Mouse (Mus musculus) hindbrain, embryonic 16.5 days (tissue): ENCODE data around the gene Sept7. TPM values are rescaled to one million over a fixed set of nuclear protein-coding genes. Genes with fewer than 3 reads are reported as not detected.
"Not testable (repeated sequence)": the region's sequence is repeated elsewhere in the genome, so short reads cannot be mapped to it uniquely, and the experiment has no call there.

Source experiments
- ATAC-seq: fragments of 200-750 bp; cut with Nextera tagmentation; 2 replicates; pipeline ENCODE4 v1.8.0; 2017; ENCODE audit warnings: moderate TSS enrichment, moderate library complexity
- H3K27ac ChIP-seq: fragments of 300-500 bp; sonication (generic); 2 replicates; pipeline ENCODE4 v1.5.1; 2014; ENCODE audit warnings: low read depth, mild to moderate bottlenecking, control low read depth, low read length, moderate library complexity
- H3K27me3 ChIP-seq: fragments of 300-500 bp; sonication (generic); replicated peaks from 2 replicates; pipeline ENCODE4 v1.6.1; 2014; ENCODE audit warnings: low read length; ENCODE audit not compliant: control insufficient read depth, insufficient read depth
- H3K36me3 ChIP-seq: fragments of 300-500 bp; sonication (generic); 2 replicates; pipeline ENCODE4 v1.6.1; 2014; ENCODE audit warnings: mild to moderate bottlenecking, low read length, moderate library complexity, mixed read lengths; ENCODE audit not compliant: control insufficient read depth, insufficient read depth
- H3K4me1 ChIP-seq: fragments of 300-500 bp; sonication (generic); 2 replicates; pipeline ENCODE4 v1.6.1; 2014; ENCODE audit warnings: low read depth, low read length; ENCODE audit not compliant: control insufficient read depth, insufficient read depth
- H3K4me2 ChIP-seq: fragments of 300-500 bp; sonication (generic); 2 replicates; pipeline ENCODE4 v1.6.1; 2014; ENCODE audit warnings: mild to moderate bottlenecking, low read length, control low read depth, moderate library complexity
- H3K4me3 ChIP-seq: fragments of 300-500 bp; sonication (generic); 2 replicates; pipeline ENCODE4 v1.5.1; 2014; ENCODE audit warnings: mild to moderate bottlenecking, low read length, control low read depth, moderate library complexity
- H3K9ac ChIP-seq: fragments of 300-500 bp; sonication (generic); 2 replicates; pipeline ENCODE4 v1.6.1; 2014; ENCODE audit warnings: low read depth, mild to moderate bottlenecking, control low read depth, low read length, moderate library complexity
- H3K9me3 ChIP-seq: fragments of 300-500 bp; sonication (generic); 2 replicates; pipeline ENCODE4 v1.6.1; 2014; ENCODE audit warnings: mild to moderate bottlenecking, low read length, moderate library complexity; ENCODE audit not compliant: control insufficient read depth
- WGBS: fragments of 180-500 bp; shearing (Covaris S2); extraction: QIAGEN DNeasy Blood & Tissue Kit; methylation state at CpG from one replicate; pipeline ENCODE4 v1.1.7; 2014; 5-methylcytosine and 5-hydroxymethylcytosine counted together
- polyA plus RNA-seq: library from polyadenylated mRNA; unstranded; fragments of >200 nt; fragmentation: Nextera tagmentation; extraction: Ambion mirVana; gene quantifications from 2 replicates; pipeline ENCODE4 v1.2.1, GENCODE M21; 2015

Sept7 gene
- polyA plus RNA-seq, 1 experiment from 2014 or later: 264 TPM

DNA sequence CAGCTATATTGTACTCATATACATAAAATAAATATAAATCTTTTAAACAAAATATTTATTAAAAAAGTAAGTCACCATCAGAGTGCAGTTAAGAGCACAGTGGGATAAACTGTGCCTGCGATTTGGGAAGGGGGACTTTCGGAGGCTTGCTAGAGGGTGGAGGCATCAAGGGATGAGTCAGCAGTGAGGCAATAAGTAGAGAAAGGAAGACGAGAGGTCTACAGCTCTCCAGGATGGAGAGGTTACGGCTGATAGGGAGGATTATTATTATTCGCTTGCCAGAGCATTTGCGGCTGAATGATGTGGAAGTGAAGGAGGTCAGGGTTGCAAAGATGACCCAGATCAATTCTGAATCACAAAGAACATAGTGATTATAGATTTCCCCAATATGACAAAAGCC is 22.5 kb upstream of the Sept7 start:
- H3K27ac ChIP-seq: no peak overlapping the region
- H3K4me2 ChIP-seq: no peak overlapping the region
- H3K4me3 ChIP-seq: no peak overlapping the region
- no peaks in the 10 kb centered on the region for H3K4me1 ChIP-seq
- no peaks in the 10 kb centered on the region for H3K36me3 ChIP-seq
- no peak overlapping the region for H3K9ac ChIP-seq
- 86% methylated on average over 6 of the region's 6 CpGs for WGBS
- ATAC-seq: no peak
- H3K9me3 ChIP-seq: no peaks in the 10 kb centered on the region
- H3K27me3 ChIP-seq: no peaks in the 10 kb centered on the region

DNA sequence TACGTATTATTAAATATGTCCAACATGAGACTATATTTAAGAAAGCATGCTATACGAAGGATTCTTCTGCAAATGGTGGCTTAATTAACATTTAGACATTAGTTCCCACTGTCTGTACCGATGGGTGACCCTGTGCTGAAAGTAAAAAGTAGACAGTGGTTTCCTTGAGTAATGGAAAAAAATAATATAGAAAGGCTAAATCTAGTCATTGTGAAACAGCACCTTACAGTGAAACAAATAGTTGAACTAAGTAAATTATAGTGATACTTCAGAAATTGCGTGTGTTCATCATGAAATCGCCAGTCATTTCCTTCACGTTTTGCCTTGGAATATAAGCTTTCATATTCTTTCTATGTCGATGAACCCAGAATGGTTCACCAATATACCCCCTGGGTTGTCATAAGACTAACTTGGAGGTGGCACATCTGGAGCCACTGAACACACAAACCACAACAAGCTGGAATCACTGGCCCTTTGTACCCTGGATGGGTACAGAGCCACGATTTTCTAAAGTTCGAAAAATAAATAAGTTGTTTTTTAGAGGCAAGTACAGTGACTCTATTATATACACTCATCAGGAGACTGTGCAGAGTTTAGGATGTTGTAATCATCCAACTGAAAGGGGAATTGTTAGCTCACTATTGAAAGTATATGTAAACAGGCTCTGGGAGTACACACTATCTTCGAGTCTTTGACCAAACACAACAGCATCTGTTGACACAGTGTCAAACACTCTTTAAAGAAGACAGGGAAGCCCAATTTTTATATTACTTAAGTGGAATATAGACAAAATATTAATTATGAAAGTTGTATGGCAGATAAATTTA is 21.8 kb upstream of the Sept7 start:
- no peaks in the 10 kb centered on the region for H3K36me3 ChIP-seq
- WGBS: 87% methylated on average over 10 of the region's 10 CpGs
- ATAC-seq: no peak

DNA sequence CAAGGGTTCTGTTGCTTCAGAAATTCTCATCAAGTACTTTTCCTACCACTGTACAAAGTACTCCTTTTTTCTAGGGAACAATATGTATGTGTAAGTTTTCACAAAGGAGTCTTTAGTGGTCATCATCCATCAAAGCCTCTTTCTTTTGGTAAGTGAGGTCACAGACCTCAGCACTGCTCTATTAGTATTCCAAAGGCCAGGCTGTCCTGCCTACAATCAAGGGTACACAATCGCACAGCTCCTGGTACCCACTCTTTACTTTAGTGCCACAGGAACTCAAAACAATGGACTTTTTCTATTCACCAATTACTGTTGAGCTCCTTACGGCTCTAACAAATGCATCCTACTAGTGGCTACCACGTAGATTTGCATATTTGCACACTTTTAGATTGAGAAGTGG is 11.2 kb upstream of the Sept7 start:
- H3K27me3 ChIP-seq: no peaks in the 10 kb centered on the region
- H3K9me3 ChIP-seq: no peaks in the 10 kb centered on the region
- H3K4me3 ChIP-seq: no peak overlapping the region
- no peaks in the 10 kb centered on the region for H3K4me1 ChIP-seq
- no peak overlapping the region for H3K27ac ChIP-seq
- ATAC-seq: no peak
- no peaks in the 10 kb centered on the region for H3K36me3 ChIP-seq
- H3K4me2 ChIP-seq: no peak overlapping the region
- H3K9ac ChIP-seq: no peak overlapping the region
- 42% methylated on average over 3 of the region's 3 CpGs for WGBS

More for the DNA sequence above, 21.8 kb upstream of the Sept7 start:
- no peak overlapping the region for H3K4me3 ChIP-seq
- H3K4me1 ChIP-seq: no peaks in the 10 kb centered on the region
- no peaks in the 10 kb centered on the region for H3K9me3 ChIP-seq
- no peak overlapping the region for H3K4me2 ChIP-seq
- no peaks in the 10 kb centered on the region for H3K27me3 ChIP-seq
- H3K9ac ChIP-seq: no peak overlapping the region
- H3K27ac ChIP-seq: no peak overlapping the region

DNA sequence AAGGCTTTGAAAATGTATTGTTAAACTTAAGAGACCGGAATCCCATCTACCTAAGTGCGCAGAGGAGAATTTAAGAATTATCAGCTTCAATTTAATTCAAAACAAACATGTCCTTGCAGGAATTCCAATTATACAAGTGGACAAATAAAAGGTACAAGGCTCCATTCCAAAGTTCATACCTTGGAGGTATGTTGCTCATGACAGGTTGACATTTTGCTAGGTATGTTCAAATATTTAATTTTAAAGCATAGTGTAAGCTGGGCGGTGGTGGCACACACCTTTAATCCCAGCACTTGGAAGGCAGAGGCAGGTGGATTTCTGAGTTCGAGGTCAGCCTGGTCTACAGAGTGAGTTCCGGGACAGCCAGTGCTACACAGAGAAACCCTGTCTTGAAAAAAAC is 10.5 kb upstream of the Sept7 start:
- WGBS: 96% methylated on average over 5 of the region's 5 CpGs
- not testable (repeated sequence) for H3K4me3 ChIP-seq, H3K9ac ChIP-seq

DNA sequence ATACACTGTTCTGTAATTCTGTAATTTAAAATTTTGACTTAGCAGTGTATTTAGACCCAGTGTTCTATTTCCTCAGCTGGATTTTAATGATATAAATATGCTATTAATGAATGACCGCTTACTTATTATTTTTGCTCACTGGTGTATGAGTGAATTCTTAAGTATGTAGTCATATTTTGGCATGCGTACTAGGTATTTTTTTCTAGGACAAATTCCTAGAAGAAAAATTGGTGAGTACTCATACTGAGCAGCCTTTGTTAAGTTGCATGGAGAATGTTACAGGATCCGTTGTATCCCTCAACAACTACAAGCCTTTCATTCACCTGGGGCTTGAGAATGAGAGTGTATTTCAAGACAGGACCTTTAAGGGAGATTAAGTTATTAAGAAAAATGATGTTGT is 10.0 kb upstream of the Sept7 start:
- Histone ChIP-seq H3K4me2 (no peak overlapping the region), H3K27me3 (no peaks in the 10 kb centered on the region), H3K4me3 (no peak overlapping the region), H3K4me1 (no peaks in the 10 kb centered on the region), H3K36me3 (no peaks in the 10 kb centered on the region), H3K9me3 (no peaks in the 10 kb centered on the region), H3K9ac (no peak overlapping the region), H3K27ac (no peak overlapping the region)
- WGBS: 89% methylated on average over 3 of the region's 3 CpGs
- no peak for ATAC-seq

More for the DNA sequence above, 10.5 kb upstream of the Sept7 start:
- not testable (repeated sequence) for H3K27me3 ChIP-seq, H3K36me3 ChIP-seq, H3K9me3 ChIP-seq, ATAC-seq, H3K4me1 ChIP-seq, H3K27ac ChIP-seq, H3K4me2 ChIP-seq

DNA sequence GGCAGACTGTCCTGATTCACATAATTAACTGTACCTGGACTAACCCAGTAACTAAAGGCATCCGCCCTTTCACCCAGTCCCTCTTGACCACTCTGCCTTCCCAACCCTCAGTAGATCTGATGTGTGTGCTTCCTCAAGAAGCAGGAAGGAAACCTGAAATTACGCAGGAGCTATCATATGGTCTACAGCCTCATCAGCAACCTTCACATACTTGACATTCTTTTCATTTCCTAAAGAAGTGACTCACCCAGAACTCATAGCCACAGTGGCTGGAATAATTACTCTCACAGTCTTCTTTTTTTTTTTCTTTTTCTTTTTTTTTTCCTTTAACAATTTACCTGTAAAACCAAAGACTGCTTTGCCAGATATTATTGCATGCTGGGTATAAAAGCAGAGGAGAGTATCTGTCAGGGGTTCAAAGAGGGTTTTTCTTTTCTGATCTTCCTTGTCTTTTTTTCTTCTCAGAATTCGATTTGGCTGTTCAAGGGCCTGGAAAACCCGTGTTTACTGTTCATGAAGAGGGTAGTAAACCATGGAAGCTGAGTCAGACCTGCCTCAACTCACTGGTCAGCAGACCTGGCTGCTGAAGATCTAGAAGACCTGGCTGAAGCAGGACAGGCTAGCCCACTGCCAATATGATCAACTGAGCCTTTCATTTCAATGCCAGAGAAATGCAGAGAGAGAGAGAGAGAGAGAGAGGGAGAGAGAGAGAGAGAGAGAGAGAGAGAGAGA is 8.1 kb upstream of the Sept7 start:
- no peak overlapping the region for H3K27ac ChIP-seq
- H3K4me2 ChIP-seq: no peak overlapping the region
- no peak overlapping the region for H3K4me3 ChIP-seq
- H3K27me3 ChIP-seq: no peaks in the 10 kb centered on the region
- no peaks in the 10 kb centered on the region for H3K9me3 ChIP-seq
- no peaks in the 10 kb centered on the region for H3K36me3 ChIP-seq
- no peak for ATAC-seq
- H3K4me1 ChIP-seq: no peaks in the 10 kb centered on the region
- no peak overlapping the region for H3K9ac ChIP-seq
- whole genome bisulfite sequencing: 81% methylated on average over 4 of the region's 4 CpGs

DNA sequence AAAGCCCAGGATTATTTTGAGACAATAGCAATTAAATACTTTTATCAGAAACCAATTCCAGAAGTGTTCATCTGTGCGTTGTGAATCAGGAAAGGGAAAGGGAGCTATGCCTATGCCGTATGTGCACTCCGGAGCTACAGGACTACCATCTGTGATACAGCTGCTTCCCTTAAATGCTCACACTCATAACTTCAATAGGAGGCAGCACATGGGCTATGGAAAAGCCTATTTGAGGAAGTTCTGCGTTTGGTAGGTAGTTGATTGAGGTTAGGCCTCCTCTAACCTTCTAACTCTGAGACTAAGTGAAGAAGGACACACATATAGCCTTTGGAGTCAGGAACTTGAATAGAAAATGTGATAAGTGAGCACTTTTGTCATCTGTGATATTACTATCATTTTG is 7.1 kb upstream of the Sept7 start:
- H3K27me3 ChIP-seq: no peaks in the 10 kb centered on the region
- ATAC-seq: no peak
- 86% methylated on average over 4 of the region's 4 CpGs for WGBS
- no peak overlapping the region for H3K4me3 ChIP-seq
- H3K27ac ChIP-seq: no peak overlapping the region
- no peaks in the 10 kb centered on the region for H3K9me3 ChIP-seq
- H3K9ac ChIP-seq: no peak overlapping the region
- no peak overlapping the region for H3K4me2 ChIP-seq
- no peaks in the 10 kb centered on the region for H3K4me1 ChIP-seq
- no peaks in the 10 kb centered on the region for H3K36me3 ChIP-seq

DNA sequence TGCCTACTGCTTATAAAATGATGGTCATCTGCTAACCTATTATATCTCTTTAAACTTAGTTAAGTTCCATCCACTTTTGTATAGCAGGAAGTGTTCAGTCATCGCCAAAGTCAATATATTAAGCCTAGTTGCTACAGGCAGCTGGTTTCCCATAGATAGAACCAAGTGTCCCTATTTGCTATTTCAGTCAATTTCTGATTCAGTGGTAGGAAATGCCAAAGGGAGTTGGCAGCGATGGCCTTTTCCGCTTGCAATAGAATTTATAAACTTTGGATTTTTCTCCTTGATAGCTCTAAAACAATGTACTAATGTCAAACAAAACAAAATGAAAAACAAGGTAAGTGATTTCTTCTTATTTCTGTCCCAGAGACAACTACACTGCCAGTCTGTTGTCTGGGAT is 5.7 kb upstream of the Sept7 start:
- H3K9ac ChIP-seq: no peak overlapping the region
- WGBS: 92% methylated on average over 3 of the region's 3 CpGs
- H3K36me3 ChIP-seq: no peaks in the 10 kb centered on the region
- H3K27ac ChIP-seq: no peak overlapping the region
- no peak for ATAC-seq
- no peak overlapping the region for H3K4me2 ChIP-seq
- H3K27me3 ChIP-seq: no peaks in the 10 kb centered on the region
- no peaks in the 10 kb centered on the region for H3K9me3 ChIP-seq
- H3K4me1 ChIP-seq: peaks cover 5% of the 10 kb centered on the region
- no peak overlapping the region for H3K4me3 ChIP-seq

DNA sequence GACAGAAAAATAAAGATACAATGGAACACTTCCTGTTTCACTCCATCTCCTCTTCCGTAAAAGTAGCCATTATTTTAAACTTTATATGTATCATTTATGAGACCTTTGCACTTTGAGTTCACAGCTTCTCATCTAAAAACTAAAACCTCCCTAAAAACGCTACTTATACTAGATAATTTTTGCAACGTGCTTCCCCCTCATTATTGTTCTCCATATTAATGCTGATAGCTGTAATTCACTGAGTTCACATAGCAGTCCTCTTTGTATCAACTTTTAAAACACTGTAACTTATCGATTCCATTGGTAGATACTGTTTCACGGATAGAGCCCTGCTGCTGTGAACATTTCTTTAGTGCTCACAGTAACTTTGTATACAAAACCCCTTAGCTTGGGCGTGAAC is 1.1 kb upstream of the Sept7 start:
- 10% methylated on average over 6 of the region's 6 CpGs for WGBS
- Histone ChIP-seq H3K9ac (peak overlapping the region; percentile 99), H3K36me3 (no peaks in the 10 kb centered on the region)

More for the DNA sequence above, 1.1 kb upstream of the Sept7 start:
- Histone ChIP-seq H3K27me3 (no peaks in the 10 kb centered on the region), H3K4me3 (peak overlapping the region; percentile 100), H3K4me1 (peaks cover 22% of the 10 kb centered on the region), H3K27ac (peak overlapping the region; percentile 100), H3K9me3 (no peaks in the 10 kb centered on the region), H3K4me2 (peak overlapping the region; percentile 77)
- ATAC-seq: no peak
